Mouse (Mus musculus): Measurements from ENCODE around the gene Ccdc88c. TPM values are rescaled to one million over a fixed set of nuclear protein-coding genes. Genes with fewer than 3 reads are reported as not detected.

Gene Ccdc88c
- polyA plus RNA-seq (2017; shearing (Covaris generic)) = 155 TPM

GRCm38 (mm10) chr12:101028954-101029731 lies at the start of gene Ccdc88c:
Ccdc88c (minus strand) TSS chr12:101029056.

GRCm38 (mm10) chr12:100907598-100908297 lies 121.1 kb downstream of the Ccdc88c start, which contains the start of gene Gpr68:
Gpr68 (minus strand) TSS chr12:100908198.

Other genes with a start within 250 kb of the Ccdc88c start
- gene Dglucy, start 250.0 kb downstream of the Ccdc88c start, polyA plus RNA-seq (2017; shearing (Covaris generic)) = 18.0 TPM
- 99.1 TPM for gene Gpr68, start 120.9 kb downstream of the Ccdc88c start, polyA plus RNA-seq (2017; shearing (Covaris generic))
- gene Ppp4r3a, start 54.6 kb upstream of the Ccdc88c start, polyA plus RNA-seq (2017; shearing (Covaris generic)) = 31.8 TPM

Data from inflammation-experienced regulatory T-cells, adult 16 weeks (primary cell).